Mouse (Mus musculus) frontal cortex, adult (tissue): ENCODE measurements around the gene Olfr1049.
"Not testable (repeated sequence)": the region's sequence is repeated elsewhere in the genome, so short reads cannot be mapped to it uniquely, and the experiment has no call there.

Experiments
- ATAC-seq: cut with Nextera tagmentation; 2 replicates; pipeline ENCODE4 v1.9.2; 2017; ENCODE audit warnings: mild to moderate bottlenecking, moderate library complexity, mixed read lengths; ENCODE audit not compliant: low TSS enrichment

The Olfr1049 gene

DNA sequence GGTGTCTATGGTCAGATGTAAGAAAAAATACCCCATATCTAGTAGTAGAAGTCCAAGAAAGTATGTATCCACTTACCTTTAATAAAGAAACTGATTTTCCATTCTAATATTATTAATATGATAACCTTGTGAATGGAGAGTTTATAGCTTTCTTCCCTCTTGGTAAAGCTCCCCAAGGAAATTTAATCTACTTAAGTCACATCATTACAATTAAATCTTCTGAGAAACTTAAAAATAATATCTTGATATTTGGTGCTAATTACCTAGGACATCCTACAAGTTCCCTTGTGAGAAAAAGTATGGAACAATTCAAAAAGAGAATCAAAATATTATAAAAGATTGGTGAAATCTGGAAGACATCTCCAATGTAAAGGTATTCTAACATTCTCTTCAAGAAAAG is at the start of gene Olfr1049:
Gene Olfr1049 (minus strand): TSS at position 101 of the 400 bp plus-strand sequence.
- not testable (repeated sequence) for ATAC-seq

DNA sequence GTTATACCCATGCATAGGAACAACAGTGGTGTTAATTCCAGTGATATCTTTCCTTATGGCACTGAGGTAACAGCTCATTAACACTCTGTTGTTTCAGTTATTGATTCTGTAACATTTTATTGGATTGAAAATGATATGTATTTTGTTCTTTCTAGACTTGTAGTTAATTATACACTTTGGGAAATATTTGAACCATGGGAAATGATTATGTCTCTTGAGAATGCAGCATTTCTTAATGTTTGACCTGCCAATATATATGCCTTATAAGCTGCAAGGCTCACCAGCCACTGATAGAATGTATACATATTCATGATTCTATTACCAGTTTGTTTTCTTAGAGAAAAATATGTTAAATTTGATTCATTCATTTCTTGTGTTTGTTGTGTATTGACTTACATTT is 34.0 kb upstream of the Olfr1049 start, which contains the start of gene Olfr1052:
Gene Olfr1052 (plus strand): TSS at position 301 of the 400 bp plus-strand sequence.
- no peak for ATAC-seq

DNA sequence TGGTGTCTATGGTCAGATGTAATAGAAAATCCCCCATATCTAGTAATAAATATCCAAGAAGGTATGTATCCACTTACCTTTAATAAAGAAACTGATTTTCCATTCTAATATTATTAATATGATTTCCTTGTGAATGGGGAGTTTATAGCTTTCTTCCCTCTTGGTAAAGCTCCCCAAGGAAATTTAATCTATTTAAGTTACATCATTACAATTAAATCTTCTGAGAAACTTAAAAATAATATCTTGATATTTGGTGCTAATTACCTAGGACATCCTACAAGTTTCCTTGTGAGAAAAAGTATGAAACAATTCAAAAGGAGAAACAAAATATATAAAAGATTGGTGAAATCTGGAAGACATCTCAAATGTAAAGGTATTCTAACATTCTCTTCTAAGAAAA is 20.9 kb upstream of the Olfr1049 start, which contains the start of gene Olfr1051:
Gene Olfr1051 (minus strand): TSS at position 101 of the 400 bp plus-strand sequence.
- not testable (repeated sequence) for ATAC-seq

DNA sequence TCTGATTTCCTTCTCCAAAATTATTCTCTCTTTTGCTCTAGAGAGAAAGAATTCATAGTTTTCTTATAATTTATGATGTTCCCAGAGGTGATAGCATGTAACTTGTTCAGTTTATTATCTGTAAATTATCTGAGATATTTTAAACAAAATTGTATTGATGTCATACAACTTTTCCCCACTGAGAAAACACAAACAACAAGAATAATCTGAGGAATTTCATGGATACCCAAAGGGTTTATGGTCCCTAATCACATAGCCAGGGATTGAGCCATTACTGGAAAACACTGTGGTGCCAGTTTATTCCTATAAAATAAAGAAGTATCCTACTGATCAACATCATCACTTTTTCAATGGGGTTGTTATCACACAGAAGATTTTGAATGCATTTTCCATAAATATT is 17.9 kb downstream of the Olfr1049 start, which contains the start of gene Olfr1048:
Gene Olfr1048 (minus strand): TSS at position 101 of the 400 bp plus-strand sequence.
- ATAC-seq = no peak

DNA sequence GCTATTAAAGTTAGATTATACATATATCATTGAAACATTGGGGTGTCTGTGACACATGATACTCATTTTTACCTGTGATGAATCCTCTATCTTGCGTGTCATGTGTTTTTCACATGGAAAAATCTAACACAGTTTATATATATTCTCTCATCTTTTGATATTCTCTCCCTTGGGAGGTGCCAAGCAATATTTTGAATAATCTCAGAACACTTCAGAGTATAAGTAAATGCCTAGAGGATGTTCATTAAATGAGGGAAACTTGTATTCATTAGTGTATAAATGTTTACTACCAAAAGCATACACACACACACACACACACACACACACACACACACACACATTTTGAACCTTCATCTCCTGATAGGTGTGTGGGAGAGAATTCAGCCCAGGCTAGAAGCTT is 26.8 kb downstream of the Olfr1049 start, which contains the start of gene Olfr1047:
Gene Olfr1047 (minus strand): TSS at position 101 of the 400 bp plus-strand sequence.
- no peak for ATAC-seq

DNA sequence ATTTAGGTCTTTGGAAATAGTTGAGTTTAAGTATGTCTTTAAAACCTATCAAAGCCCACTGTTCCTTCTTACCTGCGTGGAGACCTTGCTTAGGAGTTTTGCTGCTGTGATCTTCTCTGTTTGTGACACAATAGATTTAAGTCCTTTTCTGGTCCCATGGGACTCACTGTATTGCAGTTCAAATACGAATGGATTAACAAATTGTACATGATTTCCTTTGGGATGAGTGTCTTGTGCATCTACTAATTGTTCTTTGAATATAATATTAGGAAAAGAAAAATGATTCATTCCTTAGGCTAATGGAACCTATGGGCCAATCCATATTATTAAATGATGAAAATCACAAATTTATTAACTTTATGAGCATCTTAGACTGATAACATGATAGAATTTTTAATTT is 38.9 kb downstream of the Olfr1049 start, which contains the start of gene Olfr1046:
Gene Olfr1046 (minus strand): TSS at position 101 of the 400 bp plus-strand sequence.
- ATAC-seq = no peak
